Mouse (Mus musculus) liver (tissue): Measurements from ENCODE around the gene Rpp14.
A peak's percentile ranks its signal among the peaks of the same experiment; 100 is the strongest.

Source experiments
- DNase-seq: peaks from one replicate; pipeline ENCODE4 v3.0.0-alpha.2; 2020; ENCODE audit warnings: mixed read lengths

The Rpp14 gene

DNA sequence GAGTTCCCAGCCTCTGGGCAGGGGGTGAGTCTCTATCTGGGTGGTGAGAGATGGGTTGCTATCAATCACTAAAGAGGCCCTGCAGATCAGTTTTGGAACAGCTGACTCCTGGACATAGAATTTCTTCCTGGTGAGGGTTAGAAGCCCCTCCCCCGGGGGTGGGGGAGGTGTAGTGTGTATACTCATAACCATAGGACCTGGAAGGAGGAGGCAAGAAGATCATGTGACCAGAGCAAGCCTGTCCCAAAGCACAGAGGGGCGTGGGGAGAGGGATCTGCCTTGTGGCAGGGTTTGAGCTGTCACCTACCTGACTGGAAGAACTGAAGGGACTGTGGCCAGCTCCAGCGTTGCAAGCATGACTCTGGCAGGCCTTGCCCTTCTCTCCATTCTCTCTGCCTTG lies 18.1 kb upstream of the Rpp14 start:
- peak; percentile 31 for DNase-seq

DNA sequence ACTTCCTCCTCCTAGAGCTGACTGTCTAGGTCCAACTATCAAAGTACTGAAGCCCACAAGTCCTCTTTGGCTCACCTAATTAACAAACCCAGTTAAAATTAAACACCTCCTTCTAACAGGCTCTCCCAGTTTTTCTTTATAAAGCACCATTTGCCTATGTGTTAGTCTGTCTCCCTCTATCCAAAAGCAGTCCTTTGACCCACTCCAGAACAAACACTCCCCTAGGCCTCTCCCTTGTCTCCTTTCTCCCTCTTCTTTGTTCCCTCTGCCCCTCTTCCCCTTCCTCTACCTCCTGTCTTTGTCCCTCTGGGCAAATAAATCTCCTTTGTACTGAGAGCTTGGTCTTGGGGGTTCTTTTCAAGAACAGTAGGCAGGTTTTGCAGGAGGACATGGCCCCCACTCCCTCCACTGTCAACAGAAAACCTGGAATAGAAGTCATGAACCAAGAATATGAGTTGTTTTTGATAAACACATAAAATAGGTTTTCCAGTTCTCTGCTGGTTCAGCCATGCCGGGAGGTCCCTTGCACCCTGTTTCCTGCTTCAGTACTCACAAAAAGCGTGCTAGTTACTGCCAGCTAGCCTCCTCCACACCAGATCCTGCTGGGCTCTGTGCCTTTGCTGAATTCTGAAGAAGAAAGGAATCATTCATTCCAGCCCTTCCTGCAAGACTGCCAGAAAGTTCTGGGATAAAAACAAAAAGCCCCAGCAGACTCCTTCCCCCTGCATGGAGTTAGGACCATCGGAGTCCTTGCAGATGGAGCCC lies 17.4 kb upstream of the Rpp14 start:
- DNase-seq, result no peak

DNA sequence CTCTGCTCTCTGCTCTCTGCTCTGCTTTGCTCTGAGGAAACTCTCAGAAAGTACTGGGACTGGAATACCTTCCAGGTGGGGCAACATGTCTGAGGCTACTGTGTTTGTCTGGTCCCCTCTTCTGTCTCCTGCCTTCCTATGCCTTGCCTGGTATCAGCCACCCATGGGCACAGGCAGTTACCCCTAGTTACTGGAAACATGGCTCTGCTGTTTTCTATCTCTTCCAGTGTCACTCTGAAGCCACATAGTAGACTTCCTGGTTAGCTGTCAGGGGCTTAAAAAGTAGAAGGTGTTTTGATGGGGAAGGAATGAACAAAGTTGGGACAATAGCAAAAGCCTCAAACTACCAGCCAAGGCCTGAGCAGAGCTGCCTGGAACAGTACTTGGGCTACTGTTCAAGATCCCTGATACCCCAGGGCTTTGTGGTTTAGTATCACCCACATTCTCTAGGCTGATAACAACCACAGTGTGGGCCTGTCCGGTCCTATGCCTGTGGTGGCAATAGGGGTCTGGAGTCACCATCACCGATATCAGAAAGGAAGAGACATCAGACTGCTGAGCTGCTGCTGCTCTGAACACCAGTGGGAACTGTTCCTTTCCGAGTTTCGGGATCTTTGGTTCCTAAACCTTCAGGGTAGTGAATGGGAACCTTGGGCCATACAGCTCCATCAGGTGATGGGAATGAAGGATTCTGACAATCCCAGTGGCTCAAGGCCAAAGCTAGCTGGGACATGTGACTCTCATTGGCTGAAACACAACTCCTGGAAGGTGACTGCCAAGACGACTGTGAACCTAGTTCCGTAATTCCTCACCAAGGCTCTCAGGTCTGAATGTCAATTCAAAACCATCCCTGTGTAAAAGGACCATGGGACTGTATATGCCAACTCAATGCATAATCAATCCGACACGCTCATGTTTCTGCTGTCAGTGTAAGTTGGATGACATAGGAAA lies 16.1 kb upstream of the Rpp14 start:
- DNase-seq, result peak; percentile 44

DNA sequence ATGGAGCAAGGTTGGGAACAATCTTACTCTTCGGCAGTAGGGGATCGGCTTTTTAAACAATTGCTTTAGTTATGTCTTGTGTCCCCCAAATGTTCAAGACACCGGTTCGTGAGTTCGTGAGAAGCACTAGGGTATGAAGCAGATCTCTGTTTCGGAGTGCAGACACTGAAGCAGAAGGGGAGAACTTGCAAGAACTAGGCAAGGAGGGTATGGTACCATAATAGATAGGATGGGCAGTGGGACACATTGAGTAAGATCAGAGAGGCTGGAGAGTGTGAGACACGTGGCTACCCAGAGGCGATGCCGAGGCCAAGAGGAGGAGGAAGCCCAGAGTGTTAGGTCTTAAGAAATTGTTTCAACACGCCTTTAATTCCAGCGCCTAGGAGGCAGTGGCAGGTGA lies 551 bp downstream of the Rpp14 start:
- DNase-seq, result peak; percentile 21

DNA sequence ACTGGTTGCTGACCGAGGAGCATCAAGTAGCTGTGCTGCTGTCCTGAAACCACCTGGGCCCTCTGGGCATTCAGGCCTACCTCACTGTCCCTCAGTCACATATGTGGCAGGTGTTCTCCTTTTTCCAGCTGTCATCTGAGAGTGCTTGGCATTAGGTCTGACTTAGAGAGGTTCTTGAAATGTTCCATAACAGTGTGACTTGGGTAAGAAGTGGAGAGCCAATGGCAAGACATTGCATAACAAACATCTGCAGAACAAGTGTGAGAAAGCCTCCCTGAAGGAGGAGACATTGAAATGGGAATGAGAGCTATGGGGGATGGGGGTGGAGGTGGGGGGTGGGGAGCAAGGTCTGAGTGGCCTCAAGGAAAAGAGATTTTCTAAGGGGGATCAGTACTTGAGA lies 2.8 kb downstream of the Rpp14 start:
- no peak for DNase-seq

DNA sequence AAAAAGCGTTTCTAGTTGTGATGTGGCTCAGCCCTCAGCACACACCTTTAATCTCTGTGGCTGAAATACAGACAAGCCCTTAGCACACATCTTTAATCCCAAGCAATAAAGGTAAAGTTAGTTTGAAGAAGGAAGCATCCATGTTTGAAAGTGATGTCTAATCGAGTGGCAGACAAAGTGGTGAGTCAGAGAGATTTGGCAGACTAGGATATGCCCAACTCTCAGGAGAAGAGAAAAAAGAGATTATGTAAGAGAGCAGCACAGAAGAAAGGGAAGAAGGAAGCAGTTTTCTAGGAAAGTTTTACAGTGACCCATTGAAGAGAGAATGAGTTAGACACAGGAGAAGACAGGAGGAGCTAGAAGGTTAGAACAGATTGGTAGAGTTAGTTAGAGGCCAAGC lies 8.8 kb downstream of the Rpp14 start:
- DNase-seq, result no peak

DNA sequence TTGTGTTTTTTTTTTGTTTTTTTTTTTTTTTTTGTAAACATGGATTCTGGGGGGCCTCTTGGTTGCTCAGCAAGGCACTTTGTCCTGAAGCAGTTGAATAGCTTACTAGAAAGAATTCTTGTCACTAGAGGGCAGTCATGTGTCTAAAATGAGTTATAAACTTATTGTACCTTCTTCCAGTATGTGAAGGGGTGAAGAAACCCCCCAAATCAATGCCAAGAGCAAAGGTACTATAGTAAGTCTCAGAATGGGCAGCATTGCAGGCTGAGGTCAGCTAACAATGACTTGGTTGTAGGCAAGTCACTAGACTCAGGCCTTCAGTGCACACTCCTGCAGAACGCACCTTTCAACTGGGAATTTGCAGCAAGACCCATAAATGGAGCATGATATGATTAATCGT lies 12.4 kb downstream of the Rpp14 start:
- no peak for DNase-seq

DNA sequence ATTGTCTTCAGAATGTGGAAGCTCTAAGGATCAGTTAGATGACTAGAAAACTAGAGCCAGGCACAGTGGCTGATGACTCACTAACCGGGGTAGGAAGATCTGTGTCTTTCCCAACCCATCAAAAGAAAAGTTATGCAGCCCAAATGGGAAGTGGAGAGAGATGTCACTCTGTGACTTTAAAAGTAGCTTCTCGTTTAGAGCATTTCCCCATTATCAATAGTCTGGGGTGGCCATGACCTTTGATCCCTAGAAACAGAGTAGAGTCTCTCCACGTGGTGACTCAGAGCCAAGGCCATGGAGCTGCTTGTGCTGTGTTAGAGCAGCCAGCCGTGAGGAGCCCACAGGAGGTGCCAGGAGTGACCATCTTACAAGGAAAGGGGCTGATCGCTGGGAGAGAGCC lies 13.3 kb downstream of the Rpp14 start:
- no peak for DNase-seq

DNA sequence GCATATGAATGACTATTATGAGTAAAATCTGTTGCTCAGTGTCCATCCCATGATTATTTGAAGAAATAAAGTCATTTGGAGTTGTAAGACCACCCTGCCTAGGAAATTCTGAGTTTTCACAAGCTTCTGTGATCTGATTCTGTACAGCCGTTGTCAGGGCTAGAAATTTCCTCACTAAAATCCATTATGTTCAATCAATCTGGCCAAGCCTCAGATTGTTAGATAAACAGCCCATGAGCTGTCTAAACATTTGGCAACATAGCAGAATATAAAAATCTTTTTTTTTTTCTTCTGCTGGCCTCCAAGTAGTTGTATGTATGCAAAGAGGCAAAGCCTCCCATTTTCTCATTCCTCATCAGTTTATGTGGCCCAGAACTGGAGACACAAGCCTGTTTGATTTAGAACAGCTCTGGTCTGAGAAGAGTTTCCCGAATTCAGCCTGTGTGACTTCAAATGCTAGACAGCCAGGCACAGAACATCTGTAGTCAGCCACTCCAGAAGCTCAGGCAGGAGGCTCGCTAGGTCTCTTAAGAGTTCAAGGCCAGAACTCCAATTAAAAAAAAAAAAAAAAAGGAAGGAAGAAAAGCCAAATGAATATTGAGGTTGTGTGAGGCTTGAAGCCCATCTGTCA lies 14.9 kb downstream of the Rpp14 start:
- no peak for DNase-seq

DNA sequence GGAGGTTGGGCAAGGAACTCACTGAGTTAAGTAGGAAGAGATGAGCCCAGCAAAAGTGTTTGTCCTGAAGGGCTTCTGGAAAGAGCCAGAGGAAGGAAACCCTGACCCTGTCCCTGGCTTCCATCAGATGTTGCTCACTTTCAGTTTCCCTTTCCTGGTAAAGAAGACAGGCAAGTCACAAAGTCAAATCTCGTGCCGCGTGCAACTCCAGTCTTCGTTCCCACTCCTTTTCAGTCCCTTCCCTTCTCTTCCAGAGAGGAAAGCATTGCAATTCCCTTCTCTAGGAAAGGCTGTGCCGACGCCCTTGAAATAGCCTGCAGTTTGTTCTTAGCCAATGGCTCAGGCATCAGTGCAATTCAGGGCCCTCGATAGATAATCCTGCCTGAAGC lies 15.4 kb downstream of the Rpp14 start:
- DNase-seq, result no peak

DNA sequence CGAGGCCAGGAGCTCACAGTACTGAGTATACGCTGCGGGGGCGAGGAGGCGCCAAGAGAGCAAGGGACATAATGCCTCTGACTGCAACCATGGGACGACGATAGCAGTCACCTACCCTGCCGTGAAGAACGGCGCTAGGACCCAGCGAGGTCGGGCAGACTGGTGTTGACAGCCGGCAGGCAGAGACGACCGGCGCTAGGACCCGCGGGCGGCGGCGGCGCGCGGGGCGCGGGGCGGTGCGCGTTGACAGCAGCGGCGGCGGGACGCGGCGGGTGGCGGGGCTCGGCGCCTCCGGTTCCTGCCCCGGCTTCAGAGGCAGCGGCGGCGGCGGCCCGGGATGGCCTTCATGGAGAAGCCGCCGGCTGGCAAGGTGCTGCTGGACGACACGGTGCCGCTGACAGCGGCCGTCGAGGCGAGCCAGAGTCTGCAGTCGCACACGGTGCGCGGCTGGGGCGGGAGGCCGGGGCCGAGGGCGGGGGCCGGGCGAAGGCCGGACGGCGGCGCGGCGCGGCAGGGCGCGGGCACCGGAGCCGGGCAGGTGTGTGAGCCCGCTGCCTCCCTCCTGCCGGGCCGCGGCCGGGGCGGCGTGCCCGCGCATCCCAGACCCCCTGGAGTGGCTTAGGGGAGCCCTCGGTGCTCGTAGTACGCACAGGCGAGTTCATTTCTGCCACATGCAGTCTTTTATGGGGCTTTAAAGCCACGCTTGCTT lies 18.0 kb downstream of the Rpp14 start, which contains the start of gene Pxk:
Gene Pxk, plus strand, starts transcription at position 234 of the 709 bp plus-strand sequence.
- DNase-seq, result peak; percentile 93

DNA sequence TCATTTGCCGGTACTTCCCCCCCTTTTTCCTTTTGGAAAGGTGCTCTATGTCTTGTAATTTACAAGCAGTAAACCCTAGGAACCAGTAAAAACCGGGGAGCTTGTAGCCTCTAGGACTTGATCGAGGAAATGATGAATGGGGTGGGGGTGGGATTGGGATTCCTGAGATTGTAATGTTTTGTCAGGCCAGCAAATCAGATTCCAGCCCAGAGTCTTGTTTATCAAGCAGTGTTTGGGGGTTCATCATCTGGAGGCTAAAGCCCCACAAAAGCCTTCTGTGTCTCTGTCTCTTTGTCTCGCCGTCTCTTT lies 18.5 kb downstream of the Rpp14 start:
- DNase-seq, result no peak

DNA sequence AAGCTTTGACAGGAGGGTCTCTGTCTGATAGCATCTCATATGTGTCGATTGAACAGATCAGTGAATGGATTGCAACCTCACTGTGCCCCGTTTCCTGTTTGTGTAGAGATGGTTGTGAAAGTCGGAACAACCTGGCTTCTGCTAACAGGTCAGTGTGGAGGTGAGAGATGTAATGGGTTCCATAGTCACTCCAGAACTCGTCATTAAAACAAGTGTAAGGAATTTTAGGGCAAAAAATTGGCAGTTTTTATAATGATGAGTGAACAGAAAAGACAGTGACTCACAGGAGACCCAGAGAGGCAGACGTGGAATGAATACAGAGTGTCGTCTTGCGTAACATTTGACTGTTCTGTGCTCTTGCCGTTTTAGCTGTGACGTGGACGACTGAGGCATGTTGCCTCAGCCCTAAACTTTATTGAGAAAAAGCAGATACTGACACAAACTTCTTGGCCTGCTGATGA lies 19.4 kb downstream of the Rpp14 start:
- no peak for DNase-seq

DNA sequence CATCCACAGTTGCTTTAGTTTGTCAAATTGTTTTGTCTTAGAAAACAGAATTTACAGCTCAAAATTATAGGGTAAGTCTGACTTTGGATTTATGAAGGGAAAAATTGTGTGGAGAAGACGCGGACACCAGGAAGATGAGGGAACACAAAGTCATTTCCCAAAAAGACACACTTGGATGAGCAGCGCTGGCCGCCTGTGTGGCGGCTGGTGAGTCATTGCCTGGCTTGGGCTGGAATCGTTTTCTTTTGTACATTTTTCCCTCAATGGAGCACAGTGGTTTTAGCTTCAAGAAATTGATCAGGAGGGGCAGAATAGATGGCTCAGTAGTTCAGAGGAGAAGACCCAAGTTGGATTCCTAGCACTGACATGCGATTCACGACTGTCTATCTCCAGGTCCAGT lies 21.7 kb downstream of the Rpp14 start:
- DNase-seq, result no peak

DNA sequence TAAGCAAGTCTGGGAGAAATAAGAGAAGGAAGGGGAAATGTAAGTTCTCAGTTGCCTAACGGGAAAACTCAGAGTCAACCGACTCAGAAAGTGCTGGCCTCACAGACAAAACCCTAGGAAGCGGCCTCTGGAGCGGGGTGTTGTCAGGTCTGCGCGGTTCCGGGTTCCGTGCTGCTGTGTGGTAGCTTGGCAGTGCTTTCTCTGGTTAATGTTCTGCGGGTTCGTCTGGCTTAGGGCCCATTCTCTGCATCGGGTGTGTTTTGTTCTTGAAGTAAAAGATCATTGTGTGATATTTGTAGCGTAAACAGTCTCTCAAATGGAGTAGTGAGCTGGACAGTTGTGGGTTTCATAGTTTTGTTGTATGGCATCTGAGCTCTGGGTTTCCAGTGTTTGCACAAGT lies 22.5 kb downstream of the Rpp14 start:
- no peak for DNase-seq

DNA sequence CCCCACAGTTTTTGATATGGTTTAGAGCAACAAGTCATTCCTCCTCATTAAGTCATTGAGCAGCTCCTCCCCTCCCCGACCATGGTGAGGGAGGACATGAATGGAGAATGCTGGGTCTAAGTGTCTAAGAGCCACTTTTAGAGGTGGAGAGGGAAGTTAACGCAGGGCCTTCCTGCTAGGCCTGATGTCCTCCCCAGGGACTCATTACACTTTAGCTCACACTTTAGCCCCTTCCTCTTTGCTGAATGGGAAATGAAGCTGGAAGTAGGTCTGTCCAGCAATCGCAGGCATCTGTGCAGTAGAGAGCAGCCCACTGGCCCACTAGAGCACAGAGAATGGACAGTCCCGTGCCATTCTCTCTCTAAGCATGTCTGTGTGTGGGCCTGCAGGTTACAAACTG lies 27.9 kb downstream of the Rpp14 start:
- no peak for DNase-seq

DNA sequence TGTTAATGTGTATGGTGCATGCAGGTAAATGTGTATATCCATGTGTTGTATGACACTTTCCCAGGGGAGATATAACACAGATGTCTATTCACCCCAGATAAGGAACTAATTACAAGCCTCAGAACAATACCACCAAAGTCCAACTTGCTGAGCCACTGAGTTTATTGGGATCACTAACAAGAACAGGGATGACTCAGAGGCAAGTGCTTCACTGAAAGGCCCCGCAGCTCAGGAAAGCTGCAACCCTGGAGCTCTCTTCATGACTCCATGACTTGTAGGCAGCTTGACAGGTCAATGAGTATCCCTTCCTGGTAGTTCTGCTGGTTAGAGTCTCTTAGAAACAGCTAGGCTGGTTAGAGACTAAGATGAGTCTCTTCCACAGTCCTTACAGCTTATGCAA lies 28.8 kb downstream of the Rpp14 start:
- DNase-seq, result no peak

DNA sequence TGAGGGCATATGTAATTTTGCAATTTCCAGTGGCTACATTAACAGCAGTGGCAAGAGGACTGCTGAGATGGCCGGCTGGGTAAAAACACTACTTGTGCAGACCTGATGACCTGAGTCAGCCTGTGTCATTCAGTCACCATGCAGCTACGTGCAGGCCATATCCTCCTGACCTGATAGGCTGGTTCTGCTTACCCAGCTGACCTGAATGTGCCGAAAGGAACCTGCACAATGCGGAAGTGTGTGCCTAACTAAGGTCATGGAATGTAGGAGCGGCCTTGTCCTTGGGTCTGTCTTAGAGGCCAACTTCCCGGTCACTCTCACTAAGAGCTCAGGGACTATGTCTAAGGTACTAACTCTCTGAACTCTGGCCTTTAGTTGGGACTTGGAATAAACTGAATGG lies 31.4 kb downstream of the Rpp14 start:
- no peak for DNase-seq

DNA sequence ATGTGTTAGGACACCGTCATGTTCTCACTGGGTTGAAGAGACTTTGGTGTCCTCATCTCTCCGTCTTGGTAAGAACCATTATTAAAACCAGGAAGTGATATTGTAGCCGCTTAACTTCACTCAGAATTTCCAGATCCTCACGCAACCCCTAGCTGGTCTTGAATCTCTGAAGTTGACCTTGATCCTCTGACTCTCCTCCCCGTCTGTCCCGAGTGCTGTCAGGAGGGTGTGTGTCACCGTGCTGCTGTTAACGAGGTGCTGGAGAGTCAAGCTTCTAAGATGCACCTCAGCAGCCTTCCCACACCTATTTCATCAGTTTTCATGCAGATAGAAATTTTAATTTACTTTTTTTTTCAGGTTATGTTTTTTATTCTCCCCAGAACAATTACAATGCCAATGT lies 31.9 kb downstream of the Rpp14 start:
- DNase-seq, result no peak

DNA sequence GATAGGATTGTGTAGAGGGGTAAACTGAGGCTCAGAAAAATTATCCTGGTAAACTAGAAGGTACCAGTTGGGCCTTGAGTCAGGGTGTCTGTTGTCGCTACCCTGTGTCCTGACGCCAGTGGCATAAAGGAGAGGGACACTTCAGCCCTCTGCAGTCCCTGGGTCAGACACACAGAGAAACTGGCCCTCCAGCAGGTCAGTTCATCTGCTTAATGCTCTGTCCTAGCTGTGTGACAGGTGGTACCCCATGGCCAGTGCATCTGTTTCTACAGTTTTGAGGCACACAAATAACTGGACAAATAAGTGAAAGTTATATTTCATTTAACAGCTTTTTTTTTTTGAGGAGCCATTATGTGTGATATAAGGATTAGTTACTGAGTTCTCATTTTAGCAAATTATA lies 33.4 kb downstream of the Rpp14 start:
- DNase-seq, result no peak

DNA sequence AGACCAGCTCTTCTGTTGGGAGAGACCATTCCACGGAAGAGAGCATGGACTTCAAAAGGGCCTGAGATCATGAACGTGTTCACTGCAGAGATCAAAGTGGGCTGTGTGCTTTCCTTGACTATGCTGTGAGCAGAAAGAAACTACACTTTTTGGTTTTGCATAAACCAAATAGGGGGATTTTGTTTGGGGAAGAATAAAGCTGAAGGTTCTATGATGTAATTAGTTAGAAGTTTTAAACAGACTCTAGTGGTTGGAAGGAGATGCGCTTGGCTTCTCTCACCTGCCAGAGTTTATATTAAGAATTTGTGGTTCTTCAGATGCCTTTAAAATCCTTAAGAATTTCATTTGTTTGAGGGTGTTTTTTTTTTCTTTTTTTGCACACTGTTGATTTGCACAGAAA lies 34.1 kb downstream of the Rpp14 start:
- no peak for DNase-seq

DNA sequence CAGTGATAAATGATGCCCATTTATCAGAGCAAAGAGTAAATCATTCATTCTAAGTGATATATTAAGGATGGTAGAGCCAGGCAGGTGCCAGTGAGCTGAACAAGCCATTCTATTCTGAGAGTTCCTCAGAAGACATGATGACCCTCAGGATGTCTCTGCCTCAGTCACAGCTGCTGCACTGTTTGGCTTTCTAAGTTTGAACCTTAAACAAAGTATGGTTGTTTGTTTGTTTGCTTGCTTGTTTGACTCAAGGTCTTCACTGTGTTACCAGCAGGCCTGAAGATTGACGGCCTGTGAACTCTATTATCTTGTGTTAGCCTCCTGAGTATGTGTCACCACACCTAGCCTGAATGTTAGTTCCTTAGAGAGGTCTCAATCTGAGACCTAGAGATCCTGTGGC lies 34.6 kb downstream of the Rpp14 start:
- DNase-seq, result no peak

DNA sequence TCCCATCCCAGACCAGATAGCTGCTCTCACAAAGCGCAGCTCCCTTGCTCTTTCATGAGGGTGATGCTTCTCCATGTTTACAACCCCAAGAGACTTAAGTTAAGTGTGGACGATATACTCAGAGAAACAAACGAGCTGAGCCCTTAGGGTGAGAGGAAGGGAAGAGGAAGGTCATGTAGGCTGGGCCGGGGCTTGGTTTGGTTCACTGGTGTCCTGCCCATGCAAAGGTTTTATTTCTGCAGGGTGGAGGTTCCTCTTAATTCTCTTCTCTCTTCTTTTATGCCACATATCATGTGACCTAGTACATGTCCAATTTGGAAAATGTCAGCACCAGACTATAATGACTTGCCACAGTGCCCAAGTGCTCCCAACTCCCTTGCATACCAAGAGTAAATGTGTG lies 35.6 kb downstream of the Rpp14 start:
- DNase-seq, result no peak
